Mouse (Mus musculus) liver, embryonic 14.5 days (tissue): ENCODE measurements around the gene Inpp1. TPM values are rescaled to one million over a fixed set of nuclear protein-coding genes. Genes with fewer than 3 reads are reported as not detected.

Source experiments
- ATAC-seq: fragments of 200-750 bp; cut with Nextera tagmentation; 2 replicates; pipeline ENCODE4 v1.8.0; 2017; ENCODE audit warnings: moderate number of reproducible peaks, mild to moderate bottlenecking, moderate library complexity; ENCODE audit not compliant: insufficient read depth
- DNase-seq, 3 experiments: peaks; one replicate each; pipeline ENCODE4 v3.0.0-alpha.2; 2012 to 2013; ENCODE audit warnings: low read depth in 3 of 3, low spot score in 3 of 3
- H3K27ac ChIP-seq: fragments of 300-500 bp; sonication (generic); 2 replicates; pipeline ENCODE4 v1.5.1; 2014; ENCODE audit warnings: moderate library complexity, mild to moderate bottlenecking, control low read depth, inconsistent platforms
- H3K27me3 ChIP-seq: fragments of 300-500 bp; sonication (generic); 2 replicates; pipeline ENCODE4 v1.6.1; 2014; ENCODE audit warnings: mild to moderate bottlenecking, low read length, moderate library complexity; ENCODE audit not compliant: control insufficient read depth, insufficient read depth
- H3K36me3 ChIP-seq: fragments of 300-500 bp; sonication (generic); replicated peaks from 2 replicates; pipeline ENCODE4 v1.6.1; 2014; ENCODE audit warnings: low read depth; ENCODE audit not compliant: control insufficient read depth, insufficient read depth
- H3K4me1 ChIP-seq, 2 experiments: fragments of 200-500 bp in 1 of 2; fragments of 300-500 bp in 1 of 2; sonication (generic) in 1 of 2; replicated peaks; 2 replicates each; pipeline ENCODE4 v1.6.1; 2012 to 2014; ENCODE audit warnings: antibody characterized with exemption in 1 of 2, inconsistent platforms in 1 of 2, low read length in 1 of 2; ENCODE audit not compliant: control insufficient read depth in 2 of 2, insufficient read depth in 2 of 2
- H3K4me2 ChIP-seq: fragments of 300-500 bp; sonication (generic); 2 replicates; pipeline ENCODE4 v1.6.1; 2014; ENCODE audit warnings: low read depth, mild to moderate bottlenecking, control low read depth, moderate library complexity
- H3K4me3 ChIP-seq, 2 experiments: fragments of 200-500 bp in 1 of 2; fragments of 300-500 bp in 1 of 2; sonication (generic) in 1 of 2; 2 replicates each; pipeline ENCODE4 v1.5.1; 2012 to 2014; ENCODE audit warnings: low read depth in 2 of 2, low read length in 2 of 2, mild to moderate bottlenecking in 2 of 2, control low read depth in 1 of 2, inconsistent platforms in 1 of 2, moderate library complexity in 1 of 2; ENCODE audit not compliant: insufficient read depth in 1 of 2
- H3K9ac ChIP-seq: fragments of 300-500 bp; sonication (generic); replicated peaks from 2 replicates; pipeline ENCODE4 v1.6.1; 2014; ENCODE audit warnings: mild to moderate bottlenecking, control low read depth, moderate library complexity
- H3K9me3 ChIP-seq: fragments of 300-500 bp; sonication (generic); 2 replicates; pipeline ENCODE4 v1.6.1; 2016; ENCODE audit warnings: low read length, mixed read lengths; ENCODE audit not compliant: control insufficient read depth
- CTCF ChIP-seq: IDR thresholded peaks from 2 replicates; pipeline ENCODE4 v1.5.1; 2016; ENCODE audit warnings: antibody characterized with exemption, low read depth, control low read depth
- EP300 ChIP-seq: IDR thresholded peaks from 2 replicates; pipeline ENCODE4 v1.6.1; 2016; ENCODE audit warnings: antibody characterized with exemption, low read depth
- WGBS: fragments of 180-500 bp; shearing (Covaris S2); extraction: QIAGEN DNeasy Blood & Tissue Kit; methylation state at CpG from one replicate; pipeline ENCODE4 v1.1.7; 2014; ENCODE audit not compliant: insufficient replicate concordance; 5-methylcytosine and 5-hydroxymethylcytosine counted together
- polyA plus RNA-seq, 2 experiments: library from polyadenylated mRNA; depleted of rRNA in 1 of 2; stranded (reverse) in 1 of 2; unstranded in 1 of 2; fragments of >200 nt; fragmentation: Nextera tagmentation in 1 of 2; extraction: Ambion mirVana in 1 of 2; gene quantifications; 2 replicates each; pipeline versions ENCODE4 v1.2.1 to v1.2.3; 2012 to 2014

The Inpp1 gene
- polyA plus RNA-seq, 2 experiments, result 1.3 to 1.9 TPM

- Histone ChIP-seq H3K4me2 (no peak overlapping the region), H3K4me3 (no peak overlapping the region), H3K27ac (no peak overlapping the region), H3K4me1 (peaks cover 0 to 13% of the 10 kb centered on the region in 2 experiments; a peak in 2 of 4 replicates), H3K9me3 (no peaks in the 10 kb centered on the region), H3K36me3 (no peaks in the 10 kb centered on the region), H3K27me3 (no peaks in the 10 kb centered on the region), H3K9ac (no peak overlapping the region)
- TF ChIP-seq EP300 (no peak), CTCF (no peak)
- DNase-seq, result peak in 1 of 3 experiments; percentile 27
- no peak for ATAC-seq
- 39% methylated on average over 5 of the region's 5 CpGs for WGBS
Measured at GRCm38 (mm10) chr1:52801651-52802050, 15.8 kb downstream of the Inpp1 start.

DNA sequence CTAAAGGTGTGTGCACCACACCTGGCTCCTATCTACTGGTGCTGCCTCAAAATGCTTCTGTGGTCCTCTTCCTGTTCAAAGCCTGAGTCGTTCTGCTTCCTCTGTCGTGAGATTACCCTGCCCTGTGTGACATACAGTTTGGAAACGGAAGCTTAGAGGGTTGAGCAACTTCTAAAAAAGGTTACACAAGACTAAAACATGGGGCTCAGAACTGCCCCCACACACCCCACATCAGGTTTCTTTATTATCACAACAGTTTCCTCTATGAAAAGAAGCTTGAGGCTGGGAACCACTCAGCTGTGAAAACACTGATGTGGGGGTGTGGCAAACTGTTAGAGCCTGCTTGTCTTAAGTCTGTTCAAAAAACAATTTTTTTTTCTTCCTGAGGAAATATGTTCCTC lies 17.1 kb downstream of the Inpp1 start:
- Histone ChIP-seq H3K27me3 (no peaks in the 10 kb centered on the region), H3K4me3 (no peak overlapping the region), H3K4me2 (no peak overlapping the region; the same call in 1 of the 2 replicates), H3K4me1 (peaks cover 0 to 13% of the 10 kb centered on the region in 2 experiments; a peak in 2 of 4 replicates), H3K9me3 (no peaks in the 10 kb centered on the region), H3K9ac (no peak overlapping the region), H3K27ac (no peak overlapping the region; the same call in 1 of the 2 replicates), H3K36me3 (no peaks in the 10 kb centered on the region)
- peak; percentile 22 to 50 (median 24) for DNase-seq
- TF ChIP-seq CTCF (no peak), EP300 (0 out of 2 replicates have a peak, but pooled peaks have one; percentile 9)
- peak; percentile 67; the same call in 1 of the 2 replicates for ATAC-seq
- WGBS, result 7% methylated on average over 3 of the region's 3 CpGs

GRCm38 (mm10) chr1:52799772-52800171 lies 17.7 kb downstream of the Inpp1 start:
- TF ChIP-seq CTCF (no peak), EP300 (no peak)
- WGBS, result 41% methylated on average over 5 of the region's 5 CpGs
- H3K27me3 ChIP-seq, result no peaks in the 10 kb centered on the region
- H3K4me2 ChIP-seq, result no peak overlapping the region
- H3K9ac ChIP-seq, result no peak overlapping the region
- no peaks in the 10 kb centered on the region for H3K9me3 ChIP-seq
- H3K27ac ChIP-seq, result no peak overlapping the region
- H3K4me1 ChIP-seq, result peaks cover 0 to 11% of the 10 kb centered on the region in 2 experiments; a peak in 2 of 4 replicates
- DNase-seq (no peak), ATAC-seq (no peak)
- no peaks in the 10 kb centered on the region for H3K36me3 ChIP-seq
- no peak overlapping the region for H3K4me3 ChIP-seq

DNA sequence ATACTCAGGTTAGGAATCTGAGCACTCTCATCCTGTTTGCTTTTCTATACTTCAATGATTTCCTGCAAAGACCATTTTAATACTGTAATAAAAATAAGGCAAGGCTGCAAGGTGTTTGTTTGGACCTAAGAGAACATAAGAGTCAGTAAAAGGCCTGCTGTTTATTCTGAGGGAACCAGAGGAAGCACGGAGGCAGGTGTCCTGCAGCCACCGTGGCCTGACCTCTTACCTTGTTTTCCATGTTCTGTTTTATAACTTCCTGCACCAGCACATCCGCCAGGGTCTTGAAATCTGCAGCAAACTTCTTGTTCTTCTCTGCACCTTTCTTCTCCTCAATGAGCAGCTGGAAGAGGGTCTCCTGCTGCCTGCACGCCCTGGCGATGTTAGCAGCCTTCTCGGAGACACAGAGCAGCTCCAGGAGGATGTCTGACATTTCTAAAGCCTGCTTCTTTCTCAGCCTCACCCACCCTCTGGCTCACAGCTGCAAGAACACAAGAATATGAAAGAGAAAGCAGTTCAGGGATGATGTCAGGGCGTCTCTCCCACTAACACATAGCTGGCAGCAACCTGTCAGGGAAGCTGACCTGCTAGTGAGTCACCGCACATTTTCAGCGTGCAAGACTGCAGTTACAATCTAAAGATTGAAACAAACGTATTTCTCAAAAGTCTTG lies 18.3 kb downstream of the Inpp1 start:
- TF ChIP-seq CTCF, result no peak
- no peak for TF ChIP-seq EP300
- no peak overlapping the region for H3K27ac ChIP-seq
- WGBS, result 47% methylated on average over 10 of the region's 10 CpGs
- H3K9ac ChIP-seq, result no peak overlapping the region
- no peaks in the 10 kb centered on the region for H3K36me3 ChIP-seq
- H3K27me3 ChIP-seq, result no peaks in the 10 kb centered on the region
- ATAC-seq (no peak), DNase-seq (no peak)
- no peak overlapping the region for H3K4me3 ChIP-seq
- H3K9me3 ChIP-seq, result no peaks in the 10 kb centered on the region
- no peak overlapping the region for H3K4me2 ChIP-seq
- peaks cover 0 to 11% of the 10 kb centered on the region in 2 experiments; a peak in 2 of 4 replicates for H3K4me1 ChIP-seq

DNA sequence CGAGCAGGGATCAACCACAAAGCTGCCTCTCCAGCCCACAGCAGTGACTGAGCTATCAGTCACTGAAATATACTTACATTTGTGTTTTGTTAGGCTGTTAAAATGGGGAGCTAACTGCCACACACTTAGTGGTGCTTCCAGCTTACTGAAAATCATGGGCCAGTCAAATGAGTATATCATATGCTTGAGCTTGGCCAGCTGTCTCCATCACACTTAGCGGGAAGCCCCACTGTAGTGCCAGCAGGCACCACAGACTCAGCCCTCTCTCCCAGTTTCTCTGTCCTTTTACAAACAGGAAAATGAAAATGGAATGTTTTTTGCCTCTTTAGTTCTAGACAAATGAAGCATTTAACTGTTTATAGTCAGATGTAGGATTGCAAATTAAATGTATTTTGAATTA lies 21.6 kb downstream of the Inpp1 start:
- 70% methylated on average over 2 of the region's 2 CpGs for WGBS
- no peak for ATAC-seq

More for the DNA sequence above, 21.6 kb downstream of the Inpp1 start:
- Histone ChIP-seq H3K27ac (no peak overlapping the region), H3K36me3 (no peaks in the 10 kb centered on the region), H3K9me3 (no peaks in the 10 kb centered on the region), H3K9ac (no peak overlapping the region), H3K27me3 (no peaks in the 10 kb centered on the region), H3K4me3 (no peak overlapping the region), H3K4me1 (peaks cover 0 to 10% of the 10 kb centered on the region in 2 experiments; a peak in 2 of 4 replicates), H3K4me2 (no peak overlapping the region)
- DNase-seq, result no peak
- no peak for TF ChIP-seq EP300
- TF ChIP-seq CTCF, result no peak
